Mouse (Mus musculus): ENCODE measurements around the gene Pkp4. TPM values are rescaled to one million over a fixed set of nuclear protein-coding genes. Genes with fewer than 3 reads are reported as not detected.
"Not testable (repeated sequence)": the region's sequence is repeated elsewhere in the genome, so short reads cannot be mapped to it uniquely, and the experiment has no call there.

The Pkp4 gene
- polyA plus RNA-seq, 1 experiment = 58.0 TPM

GRCm38 (mm10) chr2:59364156-59364842 is 203.6 kb downstream of the Pkp4 start:
- no peak for TF ChIP-seq CTCF (IDR thresholded peaks at IDR 0.05; ENCODE audit: borderline replicate concordance, extremely low read depth, insufficient read depth, insufficient read length)
- TF ChIP-seq POLR2A (IDR thresholded peaks at IDR 0.05; ENCODE audit: borderline replicate concordance, extremely low read depth, insufficient read depth, insufficient read length, poor library complexity, severe bottlenecking) = no peak
- no peak for DNase-seq (ENCODE audit: low read depth)

GRCm38 (mm10) chr2:59367191-59367590 is 206.5 kb downstream of the Pkp4 start:
- TF ChIP-seq POLR2A (IDR thresholded peaks at IDR 0.05; ENCODE audit: borderline replicate concordance, extremely low read depth, insufficient read depth, insufficient read length, poor library complexity, severe bottlenecking) = no peak
- no peak for TF ChIP-seq CTCF (IDR thresholded peaks at IDR 0.05; ENCODE audit: borderline replicate concordance, extremely low read depth, insufficient read depth, insufficient read length)

GRCm38 (mm10) chr2:59373113-59373512 is 212.5 kb downstream of the Pkp4 start:
- no peak for DNase-seq (ENCODE audit: low read depth)
- TF ChIP-seq POLR2A (IDR thresholded peaks at IDR 0.05; ENCODE audit: borderline replicate concordance, extremely low read depth, insufficient read depth, insufficient read length, poor library complexity, severe bottlenecking) (no peak), CTCF (IDR thresholded peaks at IDR 0.05; ENCODE audit: borderline replicate concordance, extremely low read depth, insufficient read depth, insufficient read length) (no peak)

More at GRCm38 (mm10) chr2:59367191-59367590, 206.5 kb downstream of the Pkp4 start:
- DNase-seq (ENCODE audit: low read depth) = no peak

- TF ChIP-seq CTCF (IDR thresholded peaks at IDR 0.05; ENCODE audit: borderline replicate concordance, extremely low read depth, insufficient read depth, insufficient read length) = no peak
- TF ChIP-seq POLR2A (IDR thresholded peaks at IDR 0.05; ENCODE audit: borderline replicate concordance, extremely low read depth, insufficient read depth, insufficient read length, poor library complexity, severe bottlenecking) = no peak
- no peak for DNase-seq (ENCODE audit: low read depth)
Measured at GRCm38 (mm10) chr2:59378096-59378495, 217.4 kb downstream of the Pkp4 start.

DNA sequence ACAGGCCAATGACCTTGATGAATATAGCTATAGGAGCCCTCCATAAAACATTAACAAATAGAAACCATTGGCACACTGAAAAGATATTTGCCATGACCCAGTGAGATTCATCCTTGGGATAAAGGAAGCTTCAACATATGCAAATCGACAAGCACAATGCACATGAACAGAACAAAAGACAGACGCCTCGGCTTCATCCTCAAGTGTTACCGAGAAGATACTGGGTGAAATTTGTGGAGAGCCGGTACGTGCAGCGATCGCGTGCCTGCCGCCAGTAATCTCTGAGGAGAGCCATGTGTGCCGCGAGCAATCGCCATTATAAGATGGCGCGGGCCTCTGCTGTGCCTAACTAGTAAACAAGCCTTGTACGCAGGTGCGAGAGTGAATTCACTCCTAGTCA is 218.2 kb downstream of the Pkp4 start:
- DNase-seq (ENCODE audit: low read depth) = not testable (repeated sequence)

DNA sequence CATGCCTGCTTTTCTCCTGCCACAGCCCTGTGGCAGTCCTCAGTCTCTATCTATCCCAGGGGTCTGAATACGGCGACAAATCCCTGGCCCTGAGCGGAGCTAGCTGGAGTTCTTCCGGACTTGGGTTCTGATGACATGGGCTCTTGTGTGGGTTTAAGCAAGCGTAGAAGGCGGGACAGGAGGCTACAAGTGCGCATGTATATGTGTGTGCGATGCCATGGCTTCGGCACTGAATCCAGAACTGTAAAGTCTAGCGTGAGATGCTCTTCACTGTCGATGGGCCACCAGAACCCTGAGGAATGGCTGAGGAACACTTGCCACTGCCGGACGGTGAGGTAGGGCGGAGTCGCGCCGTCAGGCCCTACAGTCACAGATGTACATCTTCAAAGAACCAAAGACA is 222.6 kb downstream of the Pkp4 start:
- no peak for DNase-seq (ENCODE audit: low read depth)
- no peak for TF ChIP-seq CTCF (IDR thresholded peaks at IDR 0.05; ENCODE audit: borderline replicate concordance, extremely low read depth, insufficient read depth, insufficient read length)
- no peak for TF ChIP-seq POLR2A (IDR thresholded peaks at IDR 0.05; ENCODE audit: borderline replicate concordance, extremely low read depth, insufficient read depth, insufficient read length, poor library complexity, severe bottlenecking)

- TF ChIP-seq POLR2A (IDR thresholded peaks at IDR 0.05; ENCODE audit: borderline replicate concordance, extremely low read depth, insufficient read depth, insufficient read length, poor library complexity, severe bottlenecking) (no peak), CTCF (IDR thresholded peaks at IDR 0.05; ENCODE audit: borderline replicate concordance, extremely low read depth, insufficient read depth, insufficient read length) (no peak)
- no peak for DNase-seq (ENCODE audit: low read depth)
Measured at GRCm38 (mm10) chr2:59383852-59384776, 223.5 kb downstream of the Pkp4 start.

- TF ChIP-seq CTCF (IDR thresholded peaks at IDR 0.05; ENCODE audit: borderline replicate concordance, extremely low read depth, insufficient read depth, insufficient read length) (no peak), POLR2A (IDR thresholded peaks at IDR 0.05; ENCODE audit: borderline replicate concordance, extremely low read depth, insufficient read depth, insufficient read length, poor library complexity, severe bottlenecking) (no peak)
- DNase-seq (ENCODE audit: low read depth) = no peak
Measured at GRCm38 (mm10) chr2:59385211-59385935, 224.7 kb downstream of the Pkp4 start.

DNA sequence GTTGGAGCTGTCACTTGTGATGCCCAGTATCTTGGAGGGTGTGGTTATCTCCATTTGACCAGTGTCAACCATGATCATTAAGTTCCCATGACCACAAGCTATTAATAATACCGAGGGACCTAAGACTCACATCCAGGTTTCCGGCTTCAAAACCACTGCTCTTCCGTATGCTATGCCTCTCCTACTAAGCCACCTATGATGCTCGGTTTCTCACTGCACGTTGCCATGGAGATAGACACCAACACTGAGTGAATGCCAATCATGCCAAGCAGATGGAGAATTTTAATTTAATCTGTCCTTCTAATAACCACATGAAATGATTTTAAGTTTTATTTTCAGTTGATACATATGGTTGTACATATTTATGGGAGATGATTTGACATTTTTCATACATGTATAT is 229.3 kb downstream of the Pkp4 start:
- no peak for TF ChIP-seq POLR2A (IDR thresholded peaks at IDR 0.05; ENCODE audit: borderline replicate concordance, extremely low read depth, insufficient read depth, insufficient read length, poor library complexity, severe bottlenecking)
- TF ChIP-seq CTCF (IDR thresholded peaks at IDR 0.05; ENCODE audit: borderline replicate concordance, extremely low read depth, insufficient read depth, insufficient read length) = no peak
- peak; percentile 68 for DNase-seq (ENCODE audit: low read depth)

DNA sequence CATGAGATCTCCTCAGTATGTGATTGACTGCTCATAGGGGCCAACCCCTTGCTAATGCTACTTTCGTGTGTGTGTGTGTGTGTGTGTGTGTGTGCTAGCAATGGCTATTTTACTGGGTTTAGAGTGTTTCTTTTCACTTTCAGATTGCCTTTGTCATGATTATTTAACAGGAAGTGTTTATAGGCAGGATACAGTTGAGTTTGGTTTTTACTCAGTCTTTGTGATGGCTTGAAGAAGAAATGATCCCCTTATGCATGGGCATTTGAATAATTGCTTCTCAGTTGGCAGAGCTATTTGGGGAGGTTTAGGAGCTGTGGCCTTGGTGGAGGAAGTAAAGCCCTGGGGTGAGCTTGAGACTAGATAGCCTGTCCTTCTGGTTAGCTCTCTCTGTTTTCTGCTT is 232.5 kb downstream of the Pkp4 start:
- TF ChIP-seq CTCF (IDR thresholded peaks at IDR 0.05; ENCODE audit: borderline replicate concordance, extremely low read depth, insufficient read depth, insufficient read length) = no peak
- TF ChIP-seq POLR2A (IDR thresholded peaks at IDR 0.05; ENCODE audit: borderline replicate concordance, extremely low read depth, insufficient read depth, insufficient read length, poor library complexity, severe bottlenecking) = no peak
- no peak for DNase-seq (ENCODE audit: low read depth)

- no peak for DNase-seq (ENCODE audit: low read depth)
- TF ChIP-seq POLR2A (IDR thresholded peaks at IDR 0.05; ENCODE audit: borderline replicate concordance, extremely low read depth, insufficient read depth, insufficient read length, poor library complexity, severe bottlenecking) = no peak
- TF ChIP-seq CTCF (IDR thresholded peaks at IDR 0.05; ENCODE audit: borderline replicate concordance, extremely low read depth, insufficient read depth, insufficient read length) = no peak
Measured at GRCm38 (mm10) chr2:59394651-59395050, 234.0 kb downstream of the Pkp4 start.

- not testable (repeated sequence) for DNase-seq (ENCODE audit: low read depth)
Measured at GRCm38 (mm10) chr2:59395160-59395650, 234.6 kb downstream of the Pkp4 start.
